Mouse (Mus musculus): Measurements from ENCODE around the gene Clca2. TPM values are rescaled to one million over a fixed set of nuclear protein-coding genes. Genes with fewer than 3 reads are reported as not detected.
"Not testable (repeated sequence)": the region's sequence is repeated elsewhere in the genome, so short reads cannot be mapped to it uniquely, and the experiment has no call there.

The Clca2 gene
- polyA plus RNA-seq, 1 experiment from 2014 or later: 0.10 TPM

DNA sequence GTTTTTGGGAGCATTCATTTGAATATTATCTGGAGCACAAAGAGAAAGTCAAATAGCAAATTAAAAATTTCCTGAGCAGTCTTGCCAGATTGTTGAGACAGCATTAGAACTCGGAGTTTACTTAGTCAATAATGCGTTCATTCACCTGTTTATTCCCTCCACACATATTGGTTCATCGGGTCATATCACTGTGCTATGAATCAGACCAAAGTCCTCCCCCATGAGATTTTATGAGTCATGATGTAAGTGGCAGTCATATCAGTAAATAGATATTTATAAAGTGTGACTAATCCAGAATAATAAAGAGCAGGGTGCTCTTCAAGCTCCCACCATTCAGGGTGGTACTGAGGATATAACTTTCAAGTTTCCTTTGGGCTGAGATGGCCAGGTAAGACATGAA lies 26.9 kb downstream of the Clca2 start:
- no peaks in the 10 kb centered on the region for H3K36me3 ChIP-seq
- no peak overlapping the region for H3K27ac ChIP-seq
- no peaks in the 10 kb centered on the region for H3K27me3 ChIP-seq
- H3K4me1 ChIP-seq (replicated peaks): no peaks in the 10 kb centered on the region
- ATAC-seq (ENCODE audit: low FRiP score): no peak
- H3K9me3 ChIP-seq: no peaks in the 10 kb centered on the region
- no peak overlapping the region for H3K4me2 ChIP-seq
- WGBS: 94% methylated on average over 3 of the region's 3 CpGs
- H3K4me3 ChIP-seq: no peak overlapping the region
- H3K9ac ChIP-seq: no peak overlapping the region

DNA sequence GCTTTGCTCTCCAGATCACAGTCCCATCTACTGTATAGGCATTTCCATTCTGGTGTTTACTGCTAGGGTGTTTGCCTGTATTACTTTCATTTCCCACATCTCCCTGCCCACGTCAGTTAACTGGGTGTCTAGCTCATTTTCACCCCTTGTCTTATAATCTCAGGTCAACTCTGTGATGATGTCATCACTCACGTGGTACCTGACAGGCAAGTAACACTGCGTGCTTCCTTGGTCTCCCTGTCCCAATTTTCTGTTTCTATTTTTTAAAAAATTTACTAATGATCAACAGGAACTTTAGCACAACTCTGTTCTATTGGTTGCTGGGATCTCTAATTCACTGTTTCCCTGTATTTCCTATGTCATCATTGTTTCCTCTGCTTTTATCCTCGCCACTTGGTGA lies 30.3 kb downstream of the Clca2 start:
- H3K27ac ChIP-seq: no peak overlapping the region
- H3K9ac ChIP-seq: no peak overlapping the region
- H3K4me2 ChIP-seq: no peak overlapping the region
- H3K4me1 ChIP-seq (replicated peaks): no peaks in the 10 kb centered on the region
- WGBS: 82% methylated on average over 4 of the region's 4 CpGs
- no peak overlapping the region for H3K4me3 ChIP-seq
- H3K27me3 ChIP-seq: no peaks in the 10 kb centered on the region
- ATAC-seq (ENCODE audit: low FRiP score): no peak
- no peaks in the 10 kb centered on the region for H3K9me3 ChIP-seq
- no peaks in the 10 kb centered on the region for H3K36me3 ChIP-seq

DNA sequence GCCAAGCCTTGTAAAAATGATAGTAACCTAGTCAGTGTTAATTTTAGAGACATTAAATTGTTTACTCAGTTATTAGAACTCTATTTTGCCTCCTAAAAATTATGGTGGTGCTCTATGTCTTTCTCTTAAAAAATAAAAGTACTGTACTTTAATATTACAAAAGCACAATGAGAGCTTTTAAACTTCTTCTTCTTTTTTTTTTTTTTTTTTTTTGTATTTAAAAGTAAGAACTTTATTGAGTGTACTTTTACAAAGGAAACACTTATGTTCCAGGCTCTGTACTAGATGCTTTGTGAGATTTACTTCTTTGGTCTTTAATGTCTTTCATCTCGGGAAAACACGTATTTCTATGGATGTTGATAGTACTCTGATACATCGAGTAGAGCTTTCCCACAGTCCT lies 44.1 kb downstream of the Clca2 start:
- H3K4me2 ChIP-seq; H3K9ac ChIP-seq; H3K27ac ChIP-seq; ATAC-seq (ENCODE audit: low FRiP score); H3K9me3 ChIP-seq; H3K4me3 ChIP-seq; H3K36me3 ChIP-seq; H3K4me1 ChIP-seq (replicated peaks); H3K27me3 ChIP-seq: not testable (repeated sequence)
- 96% methylated on average over 3 of the region's 3 CpGs for WGBS

DNA sequence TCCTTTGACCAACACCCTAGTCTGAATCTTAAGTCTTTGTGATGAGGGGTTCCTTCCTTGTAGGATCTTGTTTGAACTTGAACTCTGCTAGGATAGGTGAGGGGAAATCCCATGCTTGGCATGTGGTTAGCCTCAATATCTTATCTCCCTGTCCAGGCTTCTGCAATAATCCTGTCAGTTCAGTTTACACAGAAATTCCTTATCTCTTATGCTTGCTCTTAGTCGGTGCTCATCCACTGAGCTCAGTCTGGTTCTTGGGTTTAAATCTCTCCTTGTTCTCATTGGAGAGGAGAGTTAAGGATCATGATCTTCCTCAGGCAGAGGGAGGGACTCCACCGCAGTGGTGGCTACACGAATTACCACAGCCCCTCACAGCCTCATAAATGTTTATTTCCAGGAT lies 49.4 kb downstream of the Clca2 start:
- Histone ChIP-seq H3K4me3 (no peak overlapping the region), H3K4me1 (replicated peaks) (no peaks in the 10 kb centered on the region), H3K27ac (no peak overlapping the region), H3K4me2 (no peak overlapping the region), H3K9me3 (no peaks in the 10 kb centered on the region), H3K9ac (no peak overlapping the region), H3K36me3 (no peaks in the 10 kb centered on the region), H3K27me3 (no peaks in the 10 kb centered on the region)
- no peak for ATAC-seq (ENCODE audit: low FRiP score)
- WGBS: 90% methylated on average over 3 of the region's 3 CpGs

DNA sequence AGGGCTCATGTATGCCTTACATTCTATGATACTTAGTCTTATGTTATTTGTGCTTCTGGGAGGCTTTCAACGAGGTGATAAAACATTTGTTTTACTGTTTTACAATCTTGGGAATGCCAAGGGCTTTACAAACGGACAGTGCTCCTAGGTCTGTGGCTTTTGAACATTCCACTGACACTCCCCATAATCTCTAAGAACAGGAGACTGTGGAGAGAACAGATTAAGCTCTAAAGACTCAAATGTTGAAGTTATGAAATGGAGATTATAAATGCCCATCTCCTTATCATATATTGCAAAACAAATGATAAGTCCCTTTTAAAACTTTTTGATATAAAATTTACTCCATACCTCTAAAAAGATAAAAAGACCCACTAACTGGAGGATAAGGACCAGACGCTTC lies 60.4 kb downstream of the Clca2 start:
- Histone ChIP-seq H3K27ac (no peak overlapping the region), H3K4me3 (no peak overlapping the region), H3K4me1 (replicated peaks) (no peaks in the 10 kb centered on the region), H3K4me2 (no peak overlapping the region), H3K27me3 (no peaks in the 10 kb centered on the region), H3K36me3 (no peaks in the 10 kb centered on the region), H3K9me3 (no peaks in the 10 kb centered on the region), H3K9ac (no peak overlapping the region)
- 77% methylated on average over 3 of the region's 3 CpGs for WGBS
- no peak for ATAC-seq (ENCODE audit: low FRiP score)

DNA sequence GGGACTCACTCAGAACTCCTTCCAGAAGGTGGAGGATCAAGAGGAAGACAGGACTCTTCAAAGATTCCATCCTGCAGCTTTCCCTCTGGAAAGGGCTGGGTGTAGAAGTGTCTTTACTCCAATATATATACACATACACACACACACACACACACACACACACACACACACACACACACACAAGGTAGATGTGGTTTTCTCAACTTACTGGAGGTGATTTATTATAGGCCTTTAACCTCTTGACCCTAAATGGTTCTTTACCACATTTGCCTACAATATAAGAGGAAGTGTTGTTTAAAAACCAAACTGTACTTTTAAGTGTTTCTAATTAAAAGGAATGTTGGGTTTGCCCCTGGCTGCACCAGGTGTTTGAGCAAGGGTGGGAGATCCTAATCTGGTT lies 66.6 kb downstream of the Clca2 start, which contains the start of gene Clca1:
Gene Clca1, minus strand, starts transcription at position 101 of the 400 bp plus-strand sequence.
- Histone ChIP-seq H3K27ac (no peak within 1 kb of the TSS), H3K4me3 (no peak within 1 kb of the TSS), H3K36me3 (no peaks in the 10 kb centered on the region), H3K4me2 (no peak within 1 kb of the TSS), H3K4me1 (replicated peaks) (no peaks in the 10 kb centered on the region), H3K27me3 (no peaks in the 10 kb centered on the region), H3K9me3 (no peaks in the 10 kb centered on the region), H3K9ac (no peak within 1 kb of the TSS)
- no peak for ATAC-seq (ENCODE audit: low FRiP score)

DNA sequence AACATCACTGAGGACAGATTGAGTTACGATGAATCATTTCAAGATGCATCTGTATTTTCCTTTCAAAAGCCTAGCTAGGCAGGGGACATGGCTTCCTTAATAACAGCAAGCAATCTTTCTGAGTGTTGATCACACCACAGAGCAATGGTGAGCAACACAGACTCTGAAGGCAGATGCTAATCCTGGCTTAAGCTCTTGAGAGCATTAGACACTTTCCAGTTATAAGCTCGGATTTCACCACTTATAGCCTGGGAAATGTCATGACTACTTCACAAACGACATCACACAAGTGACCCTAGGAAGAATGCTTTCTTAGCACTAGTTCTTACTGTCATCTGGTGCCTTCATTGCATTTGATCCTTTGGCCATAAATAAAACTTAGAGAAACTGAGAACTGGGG lies 71.2 kb downstream of the Clca2 start:
- ATAC-seq (ENCODE audit: low FRiP score): no peak
- H3K36me3 ChIP-seq: no peaks in the 10 kb centered on the region
- H3K4me2 ChIP-seq: no peak overlapping the region
- no peak overlapping the region for H3K4me3 ChIP-seq
- H3K4me1 ChIP-seq (replicated peaks): no peaks in the 10 kb centered on the region
- H3K9me3 ChIP-seq: no peaks in the 10 kb centered on the region
- no peak overlapping the region for H3K27ac ChIP-seq
- no peak overlapping the region for H3K9ac ChIP-seq
- 88% methylated on average over 3 of the region's 3 CpGs for WGBS
- no peaks in the 10 kb centered on the region for H3K27me3 ChIP-seq

DNA sequence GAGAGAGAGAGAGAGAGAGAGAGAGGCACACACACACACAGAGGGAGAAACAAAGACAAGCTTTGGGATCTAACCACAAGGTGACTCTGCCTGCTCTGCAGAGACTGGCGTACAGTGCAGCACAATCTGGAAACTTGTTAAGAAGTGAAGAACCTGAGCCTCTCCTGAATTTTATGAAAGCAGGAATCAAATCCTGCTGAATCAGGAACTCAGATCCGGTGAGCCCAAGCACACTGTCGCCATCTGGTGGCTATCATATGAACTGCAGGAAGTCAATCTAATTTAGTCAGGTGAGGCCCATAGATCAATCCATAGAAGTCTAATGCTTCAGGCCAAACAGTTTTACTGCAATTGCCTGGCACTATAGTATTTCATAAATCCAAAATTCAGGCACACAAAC lies 72.5 kb downstream of the Clca2 start:
- ATAC-seq (ENCODE audit: low FRiP score): no peak
- H3K4me2 ChIP-seq: no peak overlapping the region
- H3K27me3 ChIP-seq: no peaks in the 10 kb centered on the region
- H3K36me3 ChIP-seq: no peaks in the 10 kb centered on the region
- H3K27ac ChIP-seq: no peak overlapping the region
- no peaks in the 10 kb centered on the region for H3K4me1 ChIP-seq (replicated peaks)
- H3K9me3 ChIP-seq: no peaks in the 10 kb centered on the region
- no peak overlapping the region for H3K4me3 ChIP-seq
- WGBS: 34% methylated on average over 3 of the region's 3 CpGs
- no peak overlapping the region for H3K9ac ChIP-seq

Other genes with a start within 250 kb of the Clca2 start
- gene Clca4b, start 166.9 kb downstream of the Clca2 start, polyA plus RNA-seq (2015; fragmentation: Nextera tagmentation; extraction: Ambion mirVana): not detected in 2 replicates
- not detected in 2 replicates for gene Clca4a, start 124.4 kb downstream of the Clca2 start, polyA plus RNA-seq (2015; fragmentation: Nextera tagmentation; extraction: Ambion mirVana)
- not detected in 2 replicates for gene Clca1, start 66.7 kb downstream of the Clca2 start, polyA plus RNA-seq (2015; fragmentation: Nextera tagmentation; extraction: Ambion mirVana)
- 17.1 and 17.9 TPM in 2 replicates for gene Odf2l, start 19.1 kb upstream of the Clca2 start, polyA plus RNA-seq (2015; fragmentation: Nextera tagmentation; extraction: Ambion mirVana)
- 0.45 and 0.62 TPM in 2 replicates for gene Col24a1, start 193.0 kb upstream of the Clca2 start, polyA plus RNA-seq (2015; fragmentation: Nextera tagmentation; extraction: Ambion mirVana)

All from hindbrain, embryonic 13.5 days (tissue).